Mouse (Mus musculus) c-Kit-positive CD71-positive TER-119-positive erythroid progenitor cells, embryonic 14.5 days (primary cell): ENCODE data around the gene Gkn1.

Experiments used
- DNase-seq: peaks from one replicate; pipeline ENCODE4 v3.0.0-alpha.2; 2013; ENCODE audit warnings: low spot score

The Gkn1 gene

DNA sequence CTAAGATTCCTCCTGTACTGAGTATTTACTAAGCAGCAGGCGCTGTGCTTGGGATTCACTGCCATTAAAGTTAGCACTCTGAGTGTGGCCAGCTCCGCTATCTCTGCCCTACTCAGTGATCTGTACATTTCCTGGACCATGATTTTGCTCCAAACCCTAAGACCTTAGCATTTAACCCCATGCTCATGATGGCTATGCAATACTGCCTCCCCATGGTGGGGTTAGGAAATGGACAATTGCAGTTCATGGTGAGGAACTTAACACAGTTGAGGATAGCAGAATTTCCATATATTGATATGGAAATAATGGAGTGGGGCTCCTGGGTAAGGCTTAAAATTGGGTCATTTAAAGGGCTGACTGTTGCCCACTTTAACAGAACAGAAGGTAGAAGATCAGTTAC lies 27.4 kb downstream of the Gkn1 start:
- DNase-seq = peak; percentile 16

DNA sequence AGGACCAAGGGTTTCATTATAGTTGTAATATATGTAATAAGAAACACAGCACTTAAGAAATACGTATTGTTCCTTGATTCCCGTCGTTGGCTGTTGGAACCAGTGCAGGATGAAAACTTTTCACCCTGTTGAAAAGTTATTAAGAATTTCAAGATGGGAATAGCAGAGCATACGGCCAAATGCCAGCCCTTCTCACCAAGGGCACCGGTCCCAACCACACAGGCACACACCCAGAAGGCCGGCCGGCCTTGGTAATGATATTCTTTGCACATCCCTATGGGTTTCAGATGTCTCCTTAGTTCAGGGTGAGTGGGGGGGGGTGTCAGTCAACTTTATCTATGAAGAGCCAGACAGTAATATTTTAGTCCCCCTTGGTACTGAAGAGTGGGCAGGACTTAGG lies 32.1 kb downstream of the Gkn1 start:
- no peak for DNase-seq

DNA sequence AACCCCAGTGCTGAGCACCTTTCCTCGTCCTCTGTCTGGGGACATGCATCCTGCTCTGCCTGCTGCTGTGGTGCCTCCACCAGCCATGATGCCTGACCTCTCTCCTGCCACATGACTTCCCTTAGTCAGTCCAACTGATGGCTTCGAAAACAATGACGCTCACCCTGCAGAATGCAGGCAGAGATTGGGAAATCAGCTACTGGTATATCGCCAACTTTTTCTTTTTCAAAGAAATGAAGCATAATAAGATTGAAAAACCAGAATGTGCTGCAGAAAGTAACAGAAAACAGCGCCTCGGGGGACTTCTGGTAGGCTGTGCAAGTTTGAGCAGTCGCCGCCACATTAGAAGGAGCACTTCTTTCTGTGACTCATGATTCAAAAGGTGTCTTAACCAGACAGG lies 33.8 kb downstream of the Gkn1 start:
- DNase-seq = no peak

DNA sequence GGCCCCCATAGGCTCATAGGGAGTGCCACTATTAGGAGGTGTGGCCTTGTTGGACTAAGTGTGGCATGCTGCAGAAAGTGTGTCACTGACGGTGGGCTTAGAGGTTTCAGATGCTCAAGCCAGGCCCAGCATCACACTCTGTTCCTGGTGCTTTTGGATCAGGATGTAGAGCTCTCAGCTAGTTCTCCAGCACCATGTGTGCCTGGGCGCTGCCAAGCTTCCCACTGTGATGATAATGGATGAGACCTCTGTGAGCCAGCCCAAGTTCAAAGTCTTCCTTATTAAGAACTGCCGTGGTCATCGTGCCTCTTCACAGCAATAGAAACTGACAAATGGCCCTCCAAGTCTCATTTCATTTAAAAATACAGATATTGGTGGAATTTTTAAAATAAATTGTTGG lies 38.0 kb downstream of the Gkn1 start:
- DNase-seq = no peak

DNA sequence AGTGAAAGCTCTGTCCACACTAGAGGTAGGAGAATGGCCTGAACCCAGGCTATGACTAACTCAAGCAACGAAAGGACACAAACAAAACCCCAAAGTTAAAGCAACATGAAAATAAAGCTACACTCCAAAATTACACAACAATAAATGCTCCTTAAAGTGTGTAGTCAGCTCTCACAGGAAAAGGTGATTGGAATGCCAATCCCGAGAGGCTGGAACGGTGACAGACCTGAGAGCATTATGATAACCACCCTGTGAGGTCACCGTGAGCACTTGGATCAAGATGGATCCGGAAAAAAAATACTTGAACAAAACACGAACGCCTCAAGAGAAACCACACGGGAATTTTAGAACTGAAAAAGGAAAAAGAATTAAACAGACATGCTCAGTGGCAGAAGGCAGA lies 46.3 kb downstream of the Gkn1 start:
- DNase-seq = no peak

DNA sequence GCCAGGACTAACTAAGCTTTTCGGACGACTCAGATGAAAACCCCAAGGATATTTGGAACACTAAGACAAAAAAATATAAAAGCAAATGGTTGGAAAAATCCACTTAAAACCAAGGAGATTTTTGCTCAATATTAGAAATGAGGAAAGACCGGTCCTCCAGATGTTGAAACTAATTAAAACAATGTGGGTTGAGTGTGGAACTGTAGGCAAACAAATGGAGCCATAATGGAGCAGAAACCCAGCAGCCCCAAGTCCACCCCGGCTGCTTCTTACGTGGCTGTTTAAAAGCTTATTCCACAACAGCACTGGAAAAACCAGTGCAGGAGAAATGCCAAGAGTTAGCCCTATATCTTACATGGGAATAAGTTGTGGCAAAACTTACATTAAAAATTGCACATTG lies 48.0 kb downstream of the Gkn1 start:
- DNase-seq = no peak

DNA sequence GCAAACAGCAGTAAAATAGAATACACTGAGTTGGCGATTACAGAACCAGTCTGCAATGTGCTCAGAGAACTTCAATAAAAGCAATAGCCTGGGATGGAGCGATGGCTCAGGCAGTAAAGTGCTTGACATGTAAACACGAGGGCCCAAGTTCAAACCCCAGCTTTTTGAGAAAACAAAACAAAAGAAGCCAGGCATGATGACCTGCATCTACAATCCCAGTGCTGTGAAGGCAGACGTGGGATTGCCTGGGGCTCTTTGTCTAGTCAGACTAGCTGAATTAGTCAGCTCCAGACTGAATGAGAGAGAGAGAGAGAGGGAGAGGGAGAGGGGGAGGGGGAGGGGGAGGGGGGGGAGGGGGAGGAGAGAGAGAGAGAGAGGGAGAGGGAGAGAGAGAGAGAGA lies 48.8 kb downstream of the Gkn1 start:
- DNase-seq = no peak
